Mouse (Mus musculus): Measurements from ENCODE around the gene Rin3. TPM values are rescaled to one million over a fixed set of nuclear protein-coding genes. Genes with fewer than 3 reads are reported as not detected.

Gene Rin3
- total RNA-seq, 2 experiments from 2014 or later, result 21.2 to 27.4 TPM

- no peak for DNase-seq
- intact Hi-C loops (cut with DNase I), result no loop called here
Measured at GRCm38 (mm10) chr12:102365016-102365415, 82.2 kb downstream of the Rin3 start.

- no peak for DNase-seq
- intact Hi-C loops (cut with DNase I), result no loop called here
Measured at GRCm38 (mm10) chr12:102366126-102366816, 83.4 kb downstream of the Rin3 start.

GRCm38 (mm10) chr12:102367075-102367474 lies 84.2 kb downstream of the Rin3 start:
- intact Hi-C loops (cut with DNase I), result no loop called here
- DNase-seq, result no peak

- DNase-seq, result no peak
- intact Hi-C loops (cut with DNase I), result no loop called here
Measured at GRCm38 (mm10) chr12:102368066-102368465, 85.2 kb downstream of the Rin3 start.

- no peak for DNase-seq
- intact Hi-C loops (cut with DNase I), result no loop called here
Measured at GRCm38 (mm10) chr12:102368556-102368955, 85.7 kb downstream of the Rin3 start.

- peak in 1 of 2 experiments; percentile 29 for DNase-seq
- intact Hi-C loops (cut with DNase I), result no loop called here
Measured at GRCm38 (mm10) chr12:102369488-102370235, 86.8 kb downstream of the Rin3 start.

GRCm38 (mm10) chr12:102370931-102371500 lies 88.2 kb downstream of the Rin3 start:
- no peak for DNase-seq
- intact Hi-C loops (cut with DNase I), result no loop called here

- no peak for DNase-seq
- intact Hi-C loops (cut with DNase I), result no loop called here
Measured at GRCm38 (mm10) chr12:102372322-102372721, 89.5 kb downstream of the Rin3 start.

GRCm38 (mm10) chr12:102382180-102382579 lies 99.3 kb downstream of the Rin3 start:
- intact Hi-C loops (cut with DNase I), result loop anchor here (5.0 kb wide), 1 partner anchor 200 kb away; no protein-coding TSS in a partner anchor
- no peak for DNase-seq

GRCm38 (mm10) chr12:102383288-102383687 lies 100.4 kb downstream of the Rin3 start:
- DNase-seq, result no peak
- intact Hi-C loops (cut with DNase I), result loop anchor here (5.0 kb wide), 1 partner anchor 201 kb away; no protein-coding TSS in a partner anchor

GRCm38 (mm10) chr12:102384819-102385218 lies 102.0 kb downstream of the Rin3 start:
- peak; percentile 63 to 79 for DNase-seq
- intact Hi-C loops (cut with DNase I), result loop anchor here (2.0 to 5.0 kb wide), 5 partner anchors 128 to 400 kb away; no protein-coding TSS in a partner anchor

GRCm38 (mm10) chr12:102387219-102387917 lies 104.5 kb downstream of the Rin3 start:
- intact Hi-C loops (cut with DNase I), result loop anchor here (2.0 to 5.0 kb wide), 3 partner anchors 75 to 380 kb away; no protein-coding TSS in a partner anchor
- peak; percentile 83 to 94 for DNase-seq

GRCm38 (mm10) chr12:102390042-102390441 lies 107.2 kb downstream of the Rin3 start:
- intact Hi-C loops (cut with DNase I), result no loop called here
- DNase-seq, result no peak

- no peak for DNase-seq
- intact Hi-C loops (cut with DNase I), result no loop called here
Measured at GRCm38 (mm10) chr12:102391109-102391508, 108.3 kb downstream of the Rin3 start.

- intact Hi-C loops (cut with DNase I), result loop anchor here (1.0 kb wide), 1 partner anchor 69 kb away; no protein-coding TSS in a partner anchor
- peak in 1 of 2 experiments; percentile 29 for DNase-seq
Measured at GRCm38 (mm10) chr12:102391982-102392381, 109.1 kb downstream of the Rin3 start.

GRCm38 (mm10) chr12:102394496-102394895 lies 111.6 kb downstream of the Rin3 start:
- DNase-seq, result no peak
- intact Hi-C loops (cut with DNase I), result no loop called here

GRCm38 (mm10) chr12:102395537-102395936 lies 112.7 kb downstream of the Rin3 start:
- intact Hi-C loops (cut with DNase I), result no loop called here
- DNase-seq, result no peak

- intact Hi-C loops (cut with DNase I), result no loop called here
- peak in 1 of 2 experiments; percentile 31 for DNase-seq
Measured at GRCm38 (mm10) chr12:102395998-102396991, 113.4 kb downstream of the Rin3 start.

- DNase-seq, result no peak
- intact Hi-C loops (cut with DNase I), result no loop called here
Measured at GRCm38 (mm10) chr12:102398588-102398987, 115.7 kb downstream of the Rin3 start.
